Mouse (Mus musculus) CD4-positive, CD25-positive, alpha-beta regulatory T cell, adult 4 months (primary cell): ENCODE measurements around the gene Crip3. TPM values are rescaled to one million over a fixed set of nuclear protein-coding genes. Genes with fewer than 3 reads are reported as not detected.
A peak's percentile ranks its signal among the peaks of the same experiment; 100 is the strongest.

ENCODE experiments used
- ATAC-seq: one replicate; pipeline ENCODE4 v1.8.0; 2017
- polyA plus RNA-seq, 2 experiments: library from polyadenylated mRNA; unstranded; fragments of 100-300 nt; shearing (Covaris generic); gene quantifications; one replicate each; pipeline ENCODE4 v1.2.1; 2017

Crip3 gene
- polyA plus RNA-seq: not detected

DNA sequence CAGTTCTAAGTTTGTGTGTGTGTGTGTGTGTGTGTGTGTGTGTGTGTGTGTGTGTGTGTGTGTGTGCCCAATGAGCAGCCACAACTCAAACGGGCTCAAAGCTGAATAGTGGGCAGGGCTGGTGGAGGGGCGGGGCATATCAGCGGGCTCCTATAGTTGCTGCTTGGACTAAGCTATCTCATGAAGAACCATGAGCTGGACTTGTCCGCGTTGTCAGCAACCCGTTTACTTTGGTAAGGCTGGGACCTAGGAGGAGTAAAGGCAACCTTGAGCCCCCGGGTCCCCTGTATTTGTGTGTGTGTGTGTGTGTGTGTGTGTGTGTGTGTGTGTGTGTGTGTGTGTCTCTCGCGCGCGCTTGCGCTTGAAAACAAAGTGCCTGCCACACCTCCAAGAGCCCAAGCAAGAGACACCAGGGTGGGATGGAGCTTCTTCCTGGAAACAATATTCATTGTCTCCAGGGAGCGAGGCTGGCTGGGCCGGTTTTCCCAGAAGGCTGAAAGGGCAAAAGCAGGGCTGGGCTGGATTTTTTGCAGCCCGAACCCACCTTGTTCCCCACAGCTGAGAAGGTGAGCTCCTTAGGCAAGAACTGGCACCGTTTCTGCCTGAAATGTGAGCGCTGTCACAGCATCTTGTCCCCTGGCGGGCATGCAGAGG is at the start of gene Crip3:
Gene Crip3, plus strand, starts transcription at position 166 of the 654 bp plus-strand sequence.
- no peak for ATAC-seq

DNA sequence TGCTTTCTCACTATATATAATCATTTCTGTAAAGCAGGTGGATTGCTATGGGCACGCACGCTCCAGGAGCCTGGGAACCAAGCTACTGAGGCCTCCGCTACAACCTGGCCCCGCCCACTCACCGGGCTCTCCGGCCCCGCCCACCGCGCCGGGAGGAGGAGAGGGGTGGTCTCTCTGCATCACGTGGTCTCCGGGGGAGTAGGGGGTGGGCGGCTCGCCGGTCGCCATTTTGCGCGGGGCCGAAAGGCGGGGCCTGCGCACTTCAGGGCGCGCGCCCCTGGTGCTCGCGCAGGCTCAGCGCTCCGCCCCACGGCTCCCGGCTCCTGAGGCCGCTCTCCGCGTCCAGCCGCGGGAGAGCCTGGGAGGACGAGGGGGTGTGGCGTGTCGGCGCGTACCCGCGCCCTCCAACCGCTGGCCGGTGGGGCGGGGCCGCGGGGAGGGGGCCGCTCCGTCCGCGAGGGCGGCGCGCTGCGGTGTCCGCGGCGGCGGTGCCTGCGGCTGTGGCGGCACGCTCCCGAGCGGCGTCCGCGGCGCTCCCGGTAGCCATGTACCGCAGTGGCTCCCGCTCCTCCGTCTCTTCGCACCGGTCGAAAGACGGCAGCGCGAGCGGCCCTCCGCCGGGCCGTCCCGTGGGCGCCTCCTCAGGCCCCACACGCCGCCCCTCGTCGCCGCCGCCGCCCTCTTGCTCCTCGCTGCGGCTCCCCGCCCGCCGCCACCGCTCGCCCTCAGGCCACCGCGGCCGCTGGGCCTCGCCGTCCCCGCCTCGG is 45.2 kb upstream of the Crip3 start, which contains the start of gene Zfp318:
Gene Zfp318, plus strand, starts transcription at position 438 of the 767 bp plus-strand sequence.
- ATAC-seq: peak; percentile 88

DNA sequence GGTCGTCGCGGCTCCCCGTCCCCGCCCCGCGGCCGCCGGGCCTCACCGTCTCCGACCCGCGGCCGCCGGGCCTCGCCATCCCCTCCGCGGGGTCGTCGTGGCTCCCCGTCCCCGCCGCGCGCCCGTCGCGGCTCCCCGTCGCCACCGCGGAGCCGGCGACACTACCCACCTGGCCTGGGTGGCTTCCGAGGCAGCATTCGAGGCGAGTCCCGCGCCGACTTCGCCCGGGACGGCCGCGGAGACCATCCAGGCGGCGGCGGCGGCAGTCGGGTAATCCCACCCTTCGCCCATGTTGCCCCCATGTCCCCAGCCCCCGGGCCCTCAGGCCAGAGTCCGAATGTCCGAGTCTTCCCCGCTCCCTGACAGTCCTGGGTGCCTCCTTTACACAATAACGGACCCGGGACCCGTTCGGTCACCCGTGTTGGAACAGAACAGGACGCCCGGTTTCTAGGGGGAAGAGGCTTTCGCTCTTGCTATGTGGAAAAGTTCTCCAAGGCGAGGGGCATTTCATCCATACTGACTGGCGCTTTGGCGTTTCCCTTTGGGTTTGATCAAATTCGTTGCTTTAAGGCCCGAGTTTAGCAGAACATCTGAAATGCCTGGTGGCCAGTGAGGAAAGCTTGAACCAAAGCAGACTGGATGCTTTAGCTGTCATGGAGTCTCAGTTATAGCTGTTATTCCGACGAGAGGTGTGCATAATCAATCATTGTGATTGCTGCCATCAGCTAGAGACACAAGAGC is 44.5 kb upstream of the Crip3 start:
- ATAC-seq: no peak

DNA sequence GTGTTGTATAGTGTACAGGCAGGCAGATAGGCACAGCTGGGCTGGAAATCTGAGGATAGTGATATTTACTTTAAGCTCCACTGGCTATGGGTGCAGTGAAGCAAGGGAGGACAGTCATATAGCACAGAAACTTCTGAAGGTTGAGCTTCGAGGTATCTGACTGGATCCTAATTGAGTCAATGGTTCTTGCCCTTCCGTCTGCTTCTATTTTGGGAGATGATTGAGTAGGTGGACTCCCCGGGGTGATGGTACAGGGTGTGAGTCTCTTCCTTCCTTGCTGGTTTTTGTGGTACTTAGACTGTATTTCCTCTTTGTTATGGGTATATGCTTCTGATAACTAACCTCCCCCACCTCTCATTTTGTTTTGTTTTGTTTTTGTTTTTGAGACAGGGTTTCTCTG is 40.5 kb upstream of the Crip3 start:
- peak; percentile 68 for ATAC-seq

DNA sequence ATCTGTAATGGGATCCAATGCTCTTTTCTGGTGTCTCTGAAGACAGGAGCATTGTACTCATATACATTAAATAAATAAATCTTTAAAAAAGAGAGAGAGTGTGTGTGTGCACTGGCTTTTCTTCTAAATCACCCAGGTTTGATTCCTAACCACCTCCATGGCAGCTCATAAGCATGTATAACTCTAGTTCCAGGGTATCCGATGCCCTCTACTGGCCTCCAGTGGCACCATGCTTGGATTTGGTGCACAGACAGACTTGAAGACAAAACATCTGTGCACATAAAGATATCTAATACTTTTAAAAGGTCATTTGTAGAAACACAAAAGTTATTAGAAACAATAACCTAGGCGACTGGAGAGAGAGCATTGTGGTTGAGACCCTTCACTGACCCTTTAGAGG is 35.7 kb upstream of the Crip3 start:
- ATAC-seq: peak; percentile 60

DNA sequence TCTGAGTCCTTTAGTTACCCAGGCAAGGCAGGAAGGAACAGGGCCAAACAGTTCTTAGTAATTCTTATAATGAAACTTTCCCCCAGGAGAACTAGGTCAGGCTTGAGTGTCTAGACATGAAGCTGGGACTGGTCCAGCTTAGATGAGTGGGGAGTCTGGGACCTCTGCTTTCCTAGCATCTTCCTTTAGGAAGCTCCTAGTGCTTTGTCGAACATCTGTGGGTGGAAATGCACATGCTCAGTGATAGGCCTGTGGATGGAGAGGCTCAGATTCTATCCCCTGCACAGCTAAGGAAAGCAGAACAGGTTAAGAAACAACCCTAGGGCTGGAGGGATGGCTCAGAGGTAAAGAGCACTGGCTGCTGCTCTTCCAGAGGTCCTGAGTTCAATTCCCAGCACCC is 34.1 kb upstream of the Crip3 start:
- ATAC-seq: no peak

DNA sequence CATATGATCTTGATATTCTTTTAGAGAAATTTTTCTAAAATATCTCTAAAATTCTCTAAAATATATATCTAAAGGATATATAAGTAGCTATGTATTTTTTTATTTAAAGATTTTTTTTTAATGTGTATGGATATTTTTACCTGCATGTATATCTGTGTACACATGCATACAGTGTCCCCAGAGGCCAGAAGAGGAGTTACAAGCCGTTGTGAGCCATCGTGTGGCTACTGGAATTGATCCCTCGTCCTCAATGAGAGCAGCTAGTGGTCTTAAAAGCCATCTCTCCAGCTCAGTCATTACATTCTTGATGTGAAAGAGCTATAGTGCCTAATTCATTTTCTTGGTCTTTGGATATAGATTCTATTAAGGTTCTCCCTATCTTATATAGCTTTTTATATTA is 20.2 kb upstream of the Crip3 start:
- ATAC-seq: no peak

DNA sequence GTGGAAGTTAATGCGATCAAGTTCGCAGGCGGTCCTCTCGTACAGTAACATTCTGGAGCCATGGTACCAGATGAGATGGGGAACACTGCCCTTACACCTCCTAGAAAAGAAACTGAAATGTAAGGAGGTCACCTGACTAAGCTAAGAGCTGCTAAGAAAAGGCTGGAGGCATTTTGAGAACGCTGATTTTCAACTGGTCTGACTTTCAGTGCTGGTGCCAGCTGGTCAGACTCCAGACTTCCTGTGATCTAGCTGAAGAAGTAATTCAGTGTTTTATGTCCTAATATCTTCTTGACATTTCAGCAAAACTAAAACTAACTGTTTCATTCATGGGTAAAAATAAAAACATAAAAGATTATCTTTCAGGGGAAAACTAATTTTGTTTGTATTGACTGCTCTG is 10.1 kb upstream of the Crip3 start:
- no peak for ATAC-seq

DNA sequence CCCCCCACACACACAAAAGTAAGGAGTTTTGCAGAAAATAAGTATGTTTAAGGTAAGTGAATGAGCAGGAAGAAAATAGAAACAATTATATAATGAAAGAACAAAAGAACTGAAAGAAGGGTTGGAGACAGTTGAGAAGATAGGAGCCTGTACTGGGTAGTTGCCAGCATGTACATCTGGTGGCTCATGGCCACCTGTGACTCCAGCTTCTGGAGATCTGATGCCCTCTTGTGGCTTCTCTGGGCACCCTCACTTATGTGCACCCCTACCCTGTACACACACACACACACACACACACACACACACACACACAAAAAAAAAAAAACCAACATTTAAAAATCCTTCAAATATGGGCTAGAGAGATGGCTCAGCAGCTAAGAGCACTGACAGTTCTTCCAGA is 9.0 kb upstream of the Crip3 start:
- ATAC-seq: no peak

DNA sequence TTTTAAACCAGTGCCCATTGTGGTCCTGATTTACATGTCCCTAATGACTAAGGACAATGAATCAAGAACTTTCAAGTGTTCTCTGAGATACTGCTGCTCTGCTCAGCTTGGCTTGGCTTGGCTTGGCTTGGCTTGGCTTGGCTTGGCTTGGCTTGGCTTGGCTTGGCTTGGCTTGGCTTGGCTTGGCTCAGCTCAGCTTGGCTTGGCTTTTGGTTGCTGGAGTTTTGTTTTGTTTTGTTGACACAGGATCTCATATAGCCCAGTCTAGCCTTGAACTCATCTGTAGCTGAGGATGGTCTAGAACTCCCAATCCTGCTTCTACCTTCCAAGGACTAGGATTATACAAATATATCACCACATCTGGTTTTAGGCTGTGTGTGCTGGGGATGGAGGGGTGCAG is 2.2 kb upstream of the Crip3 start:
- ATAC-seq: no peak

DNA sequence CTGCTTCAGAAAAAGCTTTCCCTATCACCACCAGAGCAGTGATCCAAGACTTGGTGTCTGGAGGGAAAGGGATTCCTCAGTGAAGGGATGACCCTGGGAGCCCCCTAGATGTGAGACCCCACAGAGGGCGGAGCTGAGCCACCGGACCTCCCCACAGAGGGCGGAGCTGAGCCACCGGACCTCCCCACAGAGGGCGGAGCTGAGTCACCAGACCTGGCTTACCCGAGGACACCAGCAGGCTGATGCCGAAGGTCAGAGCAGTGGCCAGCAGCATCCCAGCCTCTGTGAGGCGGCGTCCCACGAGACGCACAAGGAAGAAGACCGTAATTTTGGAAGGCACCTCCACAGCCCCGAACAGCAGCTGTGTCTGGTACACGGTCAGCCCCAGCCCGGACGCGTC is 4.9 kb downstream of the Crip3 start:
- ATAC-seq: no peak

DNA sequence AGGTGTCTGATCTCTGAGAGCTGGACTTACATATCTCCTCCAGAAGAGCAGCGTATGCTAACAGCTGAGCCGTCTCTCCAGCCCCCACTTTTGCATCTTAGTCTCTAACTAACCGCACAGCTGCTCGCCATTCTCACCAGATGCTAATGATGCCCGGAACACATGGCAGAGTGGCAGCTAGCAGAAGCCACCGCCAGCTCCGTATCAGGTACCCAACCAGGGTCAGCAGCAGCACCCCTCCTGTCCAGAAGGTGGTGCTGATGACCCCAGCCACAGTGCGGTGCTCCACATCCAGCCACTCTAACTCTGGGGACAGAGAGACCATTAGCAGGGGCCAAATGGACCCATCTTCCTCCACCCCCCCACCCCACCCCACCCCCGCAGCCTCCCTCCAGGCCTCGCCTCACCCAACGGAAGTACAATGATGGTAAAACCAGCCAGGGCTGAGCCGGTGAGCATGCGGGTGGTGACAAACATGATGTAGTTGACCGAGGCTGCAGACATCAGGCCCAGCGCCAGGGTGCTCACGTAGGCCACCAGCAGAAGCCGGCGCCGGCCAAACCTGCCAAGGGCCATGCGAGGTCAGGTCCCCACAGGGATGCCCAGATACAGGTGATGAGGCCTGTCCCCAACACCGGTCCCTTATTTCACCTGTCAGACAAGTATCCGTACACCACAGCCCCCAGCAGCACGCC is 8.1 kb downstream of the Crip3 start:
- no peak for ATAC-seq

DNA sequence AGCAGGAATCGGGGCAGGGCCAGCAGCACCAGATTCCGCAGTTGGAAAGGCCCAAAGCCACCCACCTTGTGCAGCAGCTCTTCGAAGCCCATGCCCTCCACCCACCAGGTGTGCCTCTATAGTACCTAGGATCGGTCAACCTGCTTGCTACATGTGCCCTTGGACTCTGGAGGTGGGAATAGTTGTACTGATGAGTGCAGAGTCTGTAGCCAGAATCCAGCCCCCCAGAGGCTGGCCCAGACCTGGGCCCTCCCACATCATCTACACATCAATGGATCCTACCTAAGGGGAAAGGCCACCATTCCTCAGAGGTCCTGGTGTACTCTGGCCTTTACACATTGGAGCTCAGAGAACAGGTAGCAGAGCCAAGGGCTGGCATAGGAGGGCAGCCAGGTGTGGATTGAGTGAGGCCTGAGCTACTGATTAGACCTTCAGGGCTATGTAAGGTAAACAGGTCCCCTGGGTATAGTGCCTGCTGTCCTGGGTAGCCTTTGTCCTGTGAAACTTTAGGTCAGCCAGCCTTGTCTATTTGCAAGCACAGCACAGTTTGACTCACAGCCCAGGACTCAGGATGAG is 9.7 kb downstream of the Crip3 start, which contains the start of gene Slc22a7:
Gene Slc22a7, minus strand, starts transcription at position 160 of the 576 bp plus-strand sequence.
- ATAC-seq: no peak

DNA sequence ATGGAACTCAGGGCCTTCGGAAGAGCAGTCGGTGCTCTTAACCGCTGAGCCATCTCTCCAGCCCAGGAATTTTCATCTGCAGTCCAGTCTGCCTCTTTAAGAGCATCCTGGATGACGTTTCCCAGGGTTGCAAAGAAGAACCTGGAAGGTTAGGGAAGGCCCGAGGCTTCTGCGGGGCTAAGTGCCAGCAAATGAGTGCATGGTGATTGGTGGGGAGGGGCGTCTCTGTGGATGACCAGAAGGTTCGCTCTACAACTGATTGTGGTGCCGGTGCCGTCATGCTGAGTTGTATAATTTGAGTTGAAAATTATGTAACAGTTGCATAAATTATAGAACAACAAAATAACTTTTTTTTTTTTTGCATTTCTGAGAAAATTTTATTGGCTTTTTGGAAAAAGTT is 10.4 kb downstream of the Crip3 start:
- ATAC-seq: no peak

DNA sequence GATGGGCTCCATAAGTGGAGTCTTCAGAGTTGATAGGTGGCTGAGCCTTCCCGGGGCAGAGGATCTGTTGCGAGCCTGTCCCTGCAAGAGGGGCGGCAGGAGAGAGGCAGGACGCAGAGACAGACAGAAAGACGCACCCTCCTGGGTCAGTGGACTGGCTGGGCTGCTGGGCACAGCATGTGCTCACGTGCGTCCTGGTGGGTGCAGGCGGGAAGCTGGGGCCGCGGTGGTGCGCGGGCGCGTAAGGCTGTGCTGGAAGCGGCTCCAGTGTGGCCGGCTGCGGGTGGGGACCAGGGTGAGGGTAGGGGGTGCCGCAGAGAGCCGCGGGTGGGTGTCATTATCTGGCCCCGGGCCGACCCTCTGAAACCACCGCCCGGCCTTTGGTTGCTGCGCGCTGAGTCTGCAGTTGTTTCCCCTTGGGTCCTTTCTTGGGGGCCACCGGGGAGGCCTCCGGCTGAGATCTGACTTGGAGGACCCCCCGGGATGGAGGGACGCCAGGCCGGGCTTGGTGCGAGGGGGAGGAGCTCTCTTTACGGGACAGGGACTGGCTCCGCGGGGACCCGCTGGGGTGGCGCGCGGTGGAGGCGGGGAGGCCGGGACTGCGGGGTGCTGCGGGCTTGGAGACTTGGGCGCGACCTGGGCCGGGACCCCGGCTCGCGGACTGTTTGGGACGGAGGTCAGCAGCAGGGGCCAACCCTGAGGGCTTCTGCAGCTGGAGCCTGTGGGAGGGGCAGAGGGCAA is 16.3 kb downstream of the Crip3 start:
- ATAC-seq: no peak

DNA sequence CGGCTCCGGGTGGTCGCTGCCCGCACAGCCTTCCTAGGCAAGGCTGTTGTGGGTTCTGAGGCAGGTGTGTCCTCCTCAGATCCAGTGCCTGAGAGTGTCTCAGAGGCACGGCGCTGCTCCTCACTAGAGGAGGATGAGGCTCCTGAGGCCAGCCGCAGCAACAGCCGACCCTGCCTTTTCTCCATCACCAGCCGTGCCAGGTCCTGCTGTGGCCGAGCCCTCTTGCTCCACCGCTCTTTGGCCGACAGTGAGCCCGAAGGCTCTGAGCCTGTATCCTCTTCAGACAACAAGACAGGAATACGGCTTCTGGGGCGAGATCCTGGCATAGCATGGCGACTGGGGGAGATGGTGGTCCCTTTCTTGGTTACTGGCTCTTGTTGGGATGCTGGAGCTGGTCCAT is 17.5 kb downstream of the Crip3 start:
- no peak for ATAC-seq

DNA sequence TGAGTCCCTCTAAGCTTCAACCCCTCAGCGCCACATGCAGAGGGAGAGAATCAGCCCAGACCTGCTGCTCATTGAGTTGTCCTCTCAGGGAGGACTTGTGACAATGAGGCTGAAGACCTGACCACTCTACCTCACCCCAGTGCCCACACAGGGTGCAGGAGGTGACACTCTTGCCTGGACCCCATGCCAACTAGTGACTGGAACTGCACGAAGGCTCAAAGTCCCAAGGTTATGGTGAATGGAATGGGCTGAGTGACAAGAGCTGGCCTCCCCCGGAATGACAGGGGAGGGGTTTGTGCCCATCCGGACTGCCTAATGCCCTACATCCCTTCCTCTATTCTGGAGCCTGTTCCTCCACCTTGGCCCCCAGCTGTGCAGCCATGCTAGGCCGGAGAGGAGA is 24.0 kb downstream of the Crip3 start:
- ATAC-seq: no peak

DNA sequence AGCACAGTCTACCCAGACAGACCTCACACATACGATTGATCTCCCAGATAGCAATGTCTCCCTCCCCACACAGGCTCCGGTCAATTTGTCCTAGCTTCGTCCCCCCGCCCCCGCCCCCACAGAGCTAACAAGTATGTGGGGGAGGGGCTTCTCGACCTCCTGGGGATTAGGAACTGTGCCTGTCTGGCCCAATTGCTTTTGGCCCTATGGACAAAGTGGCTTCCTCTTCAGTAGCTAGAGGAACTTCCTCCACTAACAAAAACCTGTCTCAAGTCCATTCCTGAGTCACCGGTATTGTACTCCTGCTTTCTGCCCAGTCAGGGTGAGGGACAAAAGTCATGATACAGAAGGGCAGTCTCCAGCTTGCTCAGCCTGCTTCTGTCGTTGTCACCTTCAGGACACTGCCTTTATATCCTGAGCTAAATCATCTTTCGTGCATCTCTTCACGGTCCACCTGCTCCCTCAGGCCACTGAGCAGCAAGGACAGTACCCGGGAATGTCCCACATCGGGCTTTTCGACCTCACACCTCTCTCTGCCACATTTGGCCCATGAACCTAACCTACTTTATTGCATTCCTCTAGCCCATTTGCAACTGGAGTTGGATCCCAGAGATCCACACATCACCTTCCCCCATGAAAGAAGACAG is 24.7 kb downstream of the Crip3 start:
- ATAC-seq: no peak

DNA sequence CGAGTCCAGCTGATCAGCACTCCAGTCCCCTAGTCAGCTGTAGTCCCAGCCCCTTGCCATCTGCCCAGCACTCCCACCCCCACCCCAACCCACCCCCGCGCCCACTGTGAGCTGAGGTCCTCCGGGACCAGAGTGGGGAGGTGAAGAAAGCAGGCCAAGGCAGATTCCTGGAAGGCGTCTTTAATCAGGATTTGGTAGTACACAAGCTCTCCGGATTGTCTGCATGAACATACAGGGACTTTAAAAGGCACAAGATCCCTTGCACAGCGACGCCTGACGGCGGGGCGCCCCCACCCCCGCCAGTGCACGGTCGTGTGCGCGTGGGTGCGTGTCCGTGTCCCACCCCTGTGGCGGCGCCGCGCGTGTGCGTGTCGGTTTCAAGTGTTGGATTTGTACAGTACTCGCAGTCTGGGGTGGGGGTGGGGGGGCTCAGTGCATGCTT is 25.3 kb downstream of the Crip3 start:
- no peak for ATAC-seq

DNA sequence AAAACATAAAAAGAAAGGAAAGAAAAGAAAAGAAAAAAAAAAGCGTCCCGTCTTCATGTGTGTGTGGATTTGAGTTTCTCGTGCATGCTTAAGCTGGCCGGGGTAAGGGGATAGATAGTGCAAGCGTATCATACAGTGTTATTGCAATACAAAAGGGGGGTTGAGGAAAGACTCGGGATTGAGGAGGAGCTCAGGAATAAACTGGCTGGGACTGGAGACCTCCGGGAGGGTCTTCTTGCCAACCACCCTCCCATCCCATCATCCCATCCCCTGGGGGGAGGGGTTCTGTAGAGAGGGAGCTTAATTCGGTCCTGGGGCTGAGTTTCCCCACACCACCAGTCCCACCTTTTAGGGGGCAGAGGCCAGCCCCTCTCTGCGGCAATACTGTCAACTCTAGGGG is 25.8 kb downstream of the Crip3 start:
- no peak for ATAC-seq

DNA sequence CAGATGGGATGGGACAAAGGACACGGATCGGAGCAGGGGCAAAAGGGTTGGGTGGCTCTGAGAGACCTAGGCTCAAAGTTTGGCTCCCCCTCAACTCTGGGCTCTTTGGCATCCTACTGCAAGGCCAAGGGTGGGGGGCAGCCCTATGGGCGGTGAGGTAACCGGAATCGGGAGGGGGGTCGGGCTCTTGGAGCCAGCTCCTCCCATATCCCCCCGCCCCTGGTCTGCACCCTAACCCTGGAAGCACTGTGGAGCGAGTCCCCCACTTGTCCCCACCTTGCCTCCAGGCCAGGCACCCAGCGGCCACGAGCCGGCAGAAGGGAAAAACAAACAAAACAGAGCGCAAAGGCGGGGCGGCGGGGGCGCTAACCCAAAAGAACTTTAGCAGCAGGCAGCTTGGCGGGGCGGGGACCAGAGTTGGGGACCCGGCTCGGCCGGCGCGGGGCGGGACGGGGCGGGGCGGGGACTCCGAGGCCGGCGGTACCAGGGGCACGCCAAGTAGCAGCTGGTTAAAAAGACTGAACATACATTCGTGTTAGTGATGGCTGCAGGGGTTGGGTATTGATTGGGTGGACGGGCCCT is 26.5 kb downstream of the Crip3 start:
- no peak for ATAC-seq
